Mouse (Mus musculus) megakaryocyte, adult 5-6 weeks (primary cell): ENCODE measurements around the gene Phrf1. TPM values are rescaled to one million over a fixed set of nuclear protein-coding genes. Genes with fewer than 3 reads are reported as not detected.
"Not testable (repeated sequence)": the region's sequence is repeated elsewhere in the genome, so short reads cannot be mapped to it uniquely, and the experiment has no call there.

Experiments used
- ATAC-seq: 2 replicates; pipeline ENCODE4 v1.8.0; 2016; ENCODE audit warnings: mild to moderate bottlenecking, inconsistent platforms; ENCODE audit not compliant: poor library complexity, severe bottlenecking
- total RNA-seq, 2 experiments: library from RNA; stranded (forward) in 1 of 2; stranded (reverse) in 1 of 2; fragments of 153-499, 151-499 nt in 1 of 2; fragments of 221-1000, 200-1000 nt in 1 of 2; gene quantifications; 2 replicates each; pipeline versions ENCODE4 v1.2.3 to v1.2.4; 2015 to 2017

Gene Phrf1
- total RNA-seq, 2 experiments from 2014 or later = 42.8 to 48.7 TPM

- ATAC-seq = no peak
These were observed 2.5 kb downstream of the Phrf1 start for GRCm38 (mm10) chr7:141231111-141231510.

GRCm38 (mm10) chr7:141231551-141231950, 3.0 kb downstream of the Phrf1 start:
- no peak for ATAC-seq

GRCm38 (mm10) chr7:141250486-141250885, 21.9 kb downstream of the Phrf1 start:
- not testable (repeated sequence) for ATAC-seq

GRCm38 (mm10) chr7:141256159-141256558, 27.6 kb downstream of the Phrf1 start:
- no peak for ATAC-seq

- ATAC-seq = no peak
These were observed 32.9 kb downstream of the Phrf1 start for GRCm38 (mm10) chr7:141261480-141261879.

GRCm38 (mm10) chr7:141263640-141264039, 35.1 kb downstream of the Phrf1 start:
- no peak for ATAC-seq

GRCm38 (mm10) chr7:141264041-141264700, 35.6 kb downstream of the Phrf1 start:
- ATAC-seq = no peak

GRCm38 (mm10) chr7:141264761-141265410, 36.3 kb downstream of the Phrf1 start:
- peak; percentile 40 for ATAC-seq

GRCm38 (mm10) chr7:141265411-141265738, 36.8 kb downstream of the Phrf1 start:
- ATAC-seq = no peak

- peak; percentile 62 for ATAC-seq
These were observed 37.4 kb downstream of the Phrf1 start, which contains the start of gene Irf7 for GRCm38 (mm10) chr7:141265739-141266561. Gene Irf7 (minus strand): TSS chr7:141266481.

- ATAC-seq = peak; percentile 41
These were observed 40.1 kb downstream of the Phrf1 start for GRCm38 (mm10) chr7:141268466-141269272.

GRCm38 (mm10) chr7:141269273-141269545, 40.6 kb downstream of the Phrf1 start:
- ATAC-seq = peak; percentile 1; the same call in 1 of the 2 replicates

GRCm38 (mm10) chr7:141270631-141271030, 42.0 kb downstream of the Phrf1 start:
- ATAC-seq = no peak

- no peak for ATAC-seq
These were observed 46.8 kb downstream of the Phrf1 start for GRCm38 (mm10) chr7:141275356-141275755.

- ATAC-seq = no peak
These were observed 48.0 kb downstream of the Phrf1 start, which contains the start of gene Cdhr5 for GRCm38 (mm10) chr7:141276546-141276945. Gene Cdhr5 (minus strand): TSS chr7:141276786.

GRCm38 (mm10) chr7:141277701-141278678, 49.4 kb downstream of the Phrf1 start:
- ATAC-seq = no peak

GRCm38 (mm10) chr7:141278766-141279590, 50.4 kb downstream of the Phrf1 start, which contains the start of gene Sct:
Gene Sct (minus strand): TSS chr7:141279133.
- peak; percentile 54; the same call in 1 of the 2 replicates for ATAC-seq

GRCm38 (mm10) chr7:141281442-141281841, 52.9 kb downstream of the Phrf1 start:
- no peak for ATAC-seq

- ATAC-seq = no peak
These were observed 54.2 kb downstream of the Phrf1 start for GRCm38 (mm10) chr7:141282756-141283155.
